22 mouse cellular contexts compared by ENCODE assay signal in genomic region chr2:146057123-146057522, GRCm38 (mm10).
A peak's percentile ranks its signal among the peaks of the same experiment; 100 is the strongest.
DNase-seq lines count a peak whose midpoint lies in the region; ATAC-seq and TF ChIP-seq lines count a peak whose summit lies in the region.
"Had no signal": no experiment of that assay in that cellular context is flagged by ENCODE, and none has a peak within 500 bp of the region (broad histone marks: within the 10 kb centered on the region; RNA-seq: fewer than 3 reads in every experiment).

No protein-coding gene starts in this region.

- DNase-seq in hindbrain, embryonic 10.5 days (ENCODE audit: low spot score), result no peak
- DNase-seq in intestine, embryonic 14.5 days (ENCODE audit: low spot score), result no peak
- no peak for DNase-seq in B cell, adult 2 months
- DNase-seq in adrenal gland, adult 18-20 months (ENCODE audit: low spot score in 2 of 2), result no peak
- DNase-seq: adrenal gland, adult 8-10 months; adrenal gland, postnatal 25 days; cerebellum, adult 11-12 months; cerebellum, adult 8-10 months; cerebellum, postnatal 25 days; gastrocnemius, postnatal 10 days had no signal

- no peak overlapping the region for H3K4me3 ChIP-seq in hindbrain, embryonic 10.5 days
- no peak overlapping the region for H3K4me3 ChIP-seq in hindbrain, embryonic 13.5 days
- H3K4me3 ChIP-seq in intestine, embryonic 14.5 days (ENCODE audit: low read depth, low read length), result no peak overlapping the region
- H3K4me3 ChIP-seq in intestine, embryonic 16.5 days (ENCODE audit: low read length), result no peak overlapping the region
- H3K4me3 ChIP-seq in small intestine, adult 2 months (ENCODE audit: low read depth, low read length), result no peak overlapping the region
- H3K4me3 ChIP-seq: embryonic facial prominence, embryonic 12.5 days; embryonic facial prominence, embryonic 15.5 days; forebrain, embryonic 12.5 days; forebrain, embryonic 15.5 days had no signal

- peaks cover 45% of the 10 kb centered on the region for H3K4me1 ChIP-seq in hindbrain, embryonic 10.5 days (replicated peaks)
- H3K4me1 ChIP-seq in hindbrain, embryonic 13.5 days (replicated peaks), result peaks cover 12% of the 10 kb centered on the region
- H3K4me1 ChIP-seq in intestine, embryonic 14.5 days (replicated peaks; ENCODE audit: control insufficient read depth, insufficient read depth, low read length), result no peaks in the 10 kb centered on the region; the same call in 1 of the 2 replicates
- H3K4me1 ChIP-seq in intestine, embryonic 16.5 days (ENCODE audit: control insufficient read depth, insufficient read depth, low read length), result 0 out of 2 replicates have a peak, but pooled peaks cover 4% of the 10 kb centered on the region
- H3K4me1 ChIP-seq in small intestine, adult 2 months (ENCODE audit: control insufficient read depth, insufficient read depth, insufficient read length, low read length), result peaks cover 7% of the 10 kb centered on the region; the same call in 1 of the 2 replicates

- ATAC-seq in hindbrain, embryonic 13.5 days (ENCODE audit: low FRiP score), result no peak
- ATAC-seq in intestine, embryonic 14.5 days (replicated peaks; ENCODE audit: low FRiP score, low TSS enrichment, low read depth), result peak; percentile 75
- peak; percentile 94 for ATAC-seq in intestine, embryonic 16.5 days
- ATAC-seq: CD4-positive, CD25-positive, alpha-beta regulatory T cell, adult 4 months; forebrain, embryonic 15.5 days; hindbrain, postnatal 0 days; inflammation-experienced regulatory T-cells, adult 6 months had no signal

- H3K4me2 ChIP-seq in hindbrain, embryonic 13.5 days, result no peak overlapping the region
- no peak overlapping the region for H3K4me2 ChIP-seq in intestine, embryonic 14.5 days (ENCODE audit: low read length)
- no peak overlapping the region for H3K4me2 ChIP-seq in intestine, embryonic 16.5 days (ENCODE audit: low read depth, low read length)
- H3K4me2 ChIP-seq: embryonic facial prominence, embryonic 12.5 days; embryonic facial prominence, embryonic 15.5 days; forebrain, embryonic 12.5 days; forebrain, embryonic 15.5 days; heart, embryonic 11.5 days; hindbrain, embryonic 14.5 days had no signal

- H3K36me3 ChIP-seq in hindbrain, embryonic 10.5 days, result no peaks in the 10 kb centered on the region
- no peaks in the 10 kb centered on the region for H3K36me3 ChIP-seq in hindbrain, embryonic 13.5 days
- H3K36me3 ChIP-seq in intestine, embryonic 14.5 days (ENCODE audit: control insufficient read depth, insufficient read depth, low read length), result no peaks in the 10 kb centered on the region
- H3K36me3 ChIP-seq in intestine, embryonic 16.5 days (ENCODE audit: control insufficient read depth, insufficient read depth, low read length), result no peaks in the 10 kb centered on the region
- H3K36me3 ChIP-seq in small intestine, adult 2 months (ENCODE audit: control insufficient read depth, insufficient read depth, low read length), result no peaks in the 10 kb centered on the region
- H3K36me3 ChIP-seq: embryonic facial prominence, embryonic 12.5 days; embryonic facial prominence, embryonic 15.5 days; forebrain, embryonic 12.5 days; forebrain, embryonic 15.5 days had no signal

- no peak for TF ChIP-seq POLR2A in small intestine, adult 2 months (IDR thresholded peaks at IDR 0.05; ENCODE audit: low read depth, low read length)

- 0 out of 2 replicates have a peak overlapping the region, but pooled peaks have one; percentile 23 for H3K27ac ChIP-seq in hindbrain, embryonic 10.5 days
- H3K27ac ChIP-seq in hindbrain, embryonic 13.5 days, result no peak overlapping the region
- no peak overlapping the region for H3K27ac ChIP-seq in intestine, embryonic 14.5 days (ENCODE audit: low read depth)
- 0 out of 2 replicates have a peak overlapping the region, but pooled peaks have one; percentile 25 for H3K27ac ChIP-seq in intestine, embryonic 16.5 days (ENCODE audit: low read length)
- H3K27ac ChIP-seq in small intestine, adult 2 months (ENCODE audit: insufficient read depth, low read depth, low read length), result 0 out of 2 replicates have a peak overlapping the region, but pooled peaks have one; percentile 23
- H3K27ac ChIP-seq: embryonic facial prominence, embryonic 12.5 days; embryonic facial prominence, embryonic 15.5 days; forebrain, embryonic 12.5 days; forebrain, embryonic 15.5 days; hindbrain, embryonic 14.5 days; hindbrain, postnatal 0 days had no signal

- H3K9me3 ChIP-seq in hindbrain, embryonic 10.5 days, result no peaks in the 10 kb centered on the region
- no peaks in the 10 kb centered on the region for H3K9me3 ChIP-seq in hindbrain, embryonic 13.5 days
- no peaks in the 10 kb centered on the region for H3K9me3 ChIP-seq in intestine, embryonic 14.5 days (ENCODE audit: control insufficient read depth, low read length)
- H3K9me3 ChIP-seq in intestine, embryonic 16.5 days (ENCODE audit: control insufficient read depth, low read length), result no peaks in the 10 kb centered on the region
- H3K9me3 ChIP-seq: embryonic facial prominence, embryonic 12.5 days; embryonic facial prominence, embryonic 15.5 days; forebrain, embryonic 12.5 days; forebrain, embryonic 15.5 days had no signal

- H3K9ac ChIP-seq in hindbrain, embryonic 13.5 days, result no peak overlapping the region
- no peak overlapping the region for H3K9ac ChIP-seq in intestine, embryonic 14.5 days (ENCODE audit: low read length)
- no peak overlapping the region for H3K9ac ChIP-seq in intestine, embryonic 16.5 days (ENCODE audit: low read depth, low read length)
- H3K9ac ChIP-seq: embryonic facial prominence, embryonic 12.5 days; embryonic facial prominence, embryonic 15.5 days; forebrain, embryonic 12.5 days; forebrain, embryonic 15.5 days; hindbrain, embryonic 14.5 days had no signal

- H3K27me3 ChIP-seq in hindbrain, embryonic 10.5 days (ENCODE audit: insufficient read depth, poor library complexity, severe bottlenecking), result no peaks in the 10 kb centered on the region; the same call in 1 of the 2 replicates
- H3K27me3 ChIP-seq in hindbrain, embryonic 13.5 days, result 0 out of 2 replicates have a peak, but pooled peaks cover 5% of the 10 kb centered on the region
- H3K27me3 ChIP-seq in intestine, embryonic 14.5 days (replicated peaks; ENCODE audit: control insufficient read depth, insufficient read depth, low read length), result no peaks in the 10 kb centered on the region
- no peaks in the 10 kb centered on the region for H3K27me3 ChIP-seq in intestine, embryonic 16.5 days (replicated peaks; ENCODE audit: control insufficient read depth, insufficient read depth, low read length)
- no peaks in the 10 kb centered on the region for H3K27me3 ChIP-seq in small intestine, adult 2 months (ENCODE audit: control insufficient read depth, insufficient read depth, low read length)
- H3K27me3 ChIP-seq: embryonic facial prominence, embryonic 12.5 days; embryonic facial prominence, embryonic 15.5 days; forebrain, embryonic 15.5 days had no signal

- no peak; the same call in 1 of the 2 replicates for TF ChIP-seq CTCF in small intestine, adult 2 months (IDR thresholded peaks at IDR 0.05; ENCODE audit: extremely low read depth, insufficient read length, insufficient replicate concordance, low read depth, low read length)

- 76% methylated on average over 4 of the region's 4 CpGs for WGBS in hindbrain, embryonic 10.5 days
- WGBS in hindbrain, embryonic 13.5 days, result 84% methylated on average over 4 of the region's 4 CpGs
- WGBS in intestine, embryonic 14.5 days, result 49% methylated on average over 4 of the region's 4 CpGs
- 36% methylated on average over 4 of the region's 4 CpGs for WGBS in intestine, embryonic 16.5 days
- 23% methylated on average over 4 of the region's 4 CpGs for WGBS in small intestine, adult 2 months

Comparison
In these comparisons a context has a peak if more than half of its experiments do, and no peak if none do; other contexts are left out.
1. H3K27ac ChIP-seq: peak in hindbrain, embryonic 10.5 days (single experiment), intestine, embryonic 16.5 days (single experiment) and small intestine, adult 2 months (single experiment); none in hindbrain, embryonic 13.5 days (single experiment) and intestine, embryonic 14.5 days (single experiment).